Mouse (Mus musculus): Measurements from ENCODE around the gene Usp43.

Usp43 gene

DNA sequence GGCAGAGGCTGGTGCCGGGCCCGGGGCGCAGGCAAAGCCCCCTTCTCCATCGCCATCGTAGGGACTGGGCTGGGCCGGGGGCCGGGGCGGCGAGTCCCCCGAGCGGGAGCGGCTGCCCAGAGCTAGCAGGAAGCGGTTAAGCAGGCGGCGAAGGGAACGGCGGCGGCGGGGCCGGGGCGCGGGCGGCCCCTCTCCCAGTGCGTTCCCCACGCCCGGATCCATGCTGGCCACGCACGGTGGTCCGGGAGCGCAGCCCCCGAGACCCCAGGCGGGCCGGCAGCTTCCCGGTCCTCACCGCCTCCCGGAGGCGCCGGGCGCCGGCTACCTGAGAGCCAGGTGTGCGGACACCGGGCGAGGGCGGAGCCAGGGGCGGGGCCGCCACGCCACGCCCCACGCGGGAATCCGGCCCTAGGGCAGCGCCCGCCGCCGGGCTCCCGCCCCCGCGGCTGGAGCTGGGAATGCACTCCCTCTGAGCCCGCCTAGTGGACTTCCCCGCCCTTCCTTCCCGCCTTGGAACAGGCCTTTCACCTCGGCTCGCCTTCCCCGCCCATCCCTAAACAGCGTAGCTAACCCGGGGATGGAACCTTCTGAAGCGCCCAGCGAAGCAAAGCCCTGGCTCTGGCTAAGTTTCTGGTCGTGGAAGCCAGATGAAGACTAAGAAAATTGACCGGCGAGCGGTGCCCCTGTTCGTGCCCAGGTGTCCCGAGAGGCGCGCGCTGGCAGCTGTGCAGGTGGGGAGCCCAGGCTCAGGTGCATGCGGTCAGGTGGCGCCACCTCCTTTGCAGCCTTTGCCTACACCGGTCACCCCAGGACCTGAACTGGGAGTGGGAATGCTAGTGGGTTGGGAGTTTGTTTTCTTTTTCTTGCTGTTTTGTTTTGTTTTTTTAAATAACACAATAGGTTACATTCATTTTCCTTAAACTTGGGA, at the start of gene Usp43:
Gene Usp43, minus strand, starts transcription at position 327 of the 928 bp plus-strand sequence.
- no peak for DNase-seq (ENCODE audit: low read depth, low spot score)

DNA sequence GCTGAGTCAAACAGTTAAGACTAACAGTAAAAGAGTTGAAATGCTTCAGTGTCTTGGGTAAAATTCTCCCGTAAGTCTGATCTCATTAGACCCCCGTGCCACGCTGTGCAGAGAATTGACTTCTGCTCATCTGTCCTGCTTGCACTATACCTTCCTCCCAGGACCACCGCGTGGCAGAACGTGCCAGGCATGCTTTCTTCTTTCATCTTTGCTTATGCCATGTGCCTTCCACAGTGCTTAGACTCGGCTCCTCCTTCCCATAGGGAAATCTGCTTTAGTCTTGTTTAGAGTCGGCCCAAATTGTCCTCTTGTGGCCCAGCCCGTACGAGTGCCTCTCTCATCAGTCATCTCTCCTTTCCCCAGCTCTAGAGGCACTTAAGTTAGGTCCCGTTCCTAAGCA, 45.9 kb upstream of the Usp43 start:
- DNase-seq (ENCODE audit: low read depth, low spot score) = no peak

DNA sequence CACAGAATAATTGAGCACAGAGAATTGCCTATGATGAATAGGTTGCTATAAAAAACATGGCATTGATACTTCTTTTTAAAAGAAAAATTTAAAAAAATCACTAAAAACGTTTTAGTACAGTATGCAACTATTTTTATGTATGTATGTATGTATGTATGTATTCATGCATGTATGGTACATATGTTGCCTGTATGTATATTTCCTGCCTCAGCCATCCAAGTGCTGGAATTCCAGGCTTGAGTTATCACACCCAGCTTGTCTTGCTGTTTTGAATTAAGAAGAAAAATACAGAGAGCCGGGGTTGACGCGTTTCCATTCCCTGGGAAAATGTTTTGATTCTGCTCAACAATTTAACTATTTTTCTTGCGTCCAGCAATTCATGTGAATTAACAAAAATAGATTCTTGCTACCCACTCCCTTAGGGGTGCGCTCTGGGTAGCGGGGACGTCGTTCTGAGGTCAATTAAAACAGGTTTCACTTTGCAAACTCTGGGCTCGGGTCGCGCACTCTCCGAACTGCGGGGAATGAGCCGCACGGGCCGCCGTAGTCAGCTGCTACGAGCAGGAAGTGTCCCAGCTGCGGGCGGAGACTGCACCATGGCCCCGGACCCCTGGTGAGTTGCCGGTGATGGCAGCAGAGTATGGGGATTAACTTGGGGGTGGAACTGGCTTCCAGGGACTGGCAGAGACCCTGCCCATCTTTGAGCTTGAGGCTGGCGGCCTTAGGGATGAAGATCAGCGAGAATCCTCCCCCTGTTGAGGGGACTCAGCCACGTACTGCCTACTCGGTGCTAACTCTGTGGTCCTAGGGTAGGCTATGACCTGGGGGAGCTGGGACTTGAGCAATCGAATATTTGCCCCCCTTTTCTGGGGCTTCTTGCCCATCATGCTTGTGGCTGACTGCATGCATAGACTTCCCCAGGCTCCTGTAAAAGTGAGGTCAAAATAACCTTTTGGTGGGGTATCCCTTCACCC, 44.2 kb upstream of the Usp43 start, which contains the start of gene Stx8:
Gene Stx8, plus strand, starts transcription at position 289 of the 974 bp plus-strand sequence.
- DNase-seq (ENCODE audit: low read depth, low spot score) = peak; percentile 73

- DNase-seq (ENCODE audit: low read depth, low spot score) = peak; percentile 51
Observed at GRCm38 (mm10) chr11:67965242-67965883, 43.4 kb upstream of the Usp43 start, which contains the start of gene Cfap52. Gene Cfap52, minus strand, starts transcription at chr11:67965651.

DNA sequence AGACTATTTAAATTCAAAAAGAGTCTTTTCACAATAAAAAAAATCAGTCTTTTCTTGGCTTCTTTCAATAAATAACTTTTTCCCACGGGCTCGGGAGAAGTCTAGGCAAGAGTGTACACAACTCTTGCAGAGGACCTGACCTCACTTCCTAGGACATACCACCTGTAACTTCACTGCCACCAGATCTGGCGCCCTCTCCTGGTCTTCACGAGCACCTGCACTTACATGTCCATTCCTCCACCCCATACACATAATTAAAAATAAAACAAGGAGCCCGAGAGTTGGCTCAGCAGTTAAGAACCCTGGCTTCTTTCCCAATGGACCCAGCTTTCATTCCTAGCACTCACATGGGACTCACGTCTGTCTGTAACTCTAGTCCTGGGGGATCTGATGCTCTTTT, 42.2 kb upstream of the Usp43 start:
- DNase-seq (ENCODE audit: low read depth, low spot score) = no peak

- DNase-seq (ENCODE audit: low read depth, low spot score) = no peak
Observed at GRCm38 (mm10) chr11:67954413-67954812, 32.5 kb upstream of the Usp43 start.

GRCm38 (mm10) chr11:67953604-67954003, 31.7 kb upstream of the Usp43 start:
- DNase-seq (ENCODE audit: low read depth, low spot score) = no peak

- no peak for DNase-seq (ENCODE audit: low read depth, low spot score)
Observed at GRCm38 (mm10) chr11:67949475-67949874, 27.5 kb upstream of the Usp43 start.

GRCm38 (mm10) chr11:67948229-67948628, 26.3 kb upstream of the Usp43 start:
- DNase-seq (ENCODE audit: low read depth, low spot score) = no peak

DNA sequence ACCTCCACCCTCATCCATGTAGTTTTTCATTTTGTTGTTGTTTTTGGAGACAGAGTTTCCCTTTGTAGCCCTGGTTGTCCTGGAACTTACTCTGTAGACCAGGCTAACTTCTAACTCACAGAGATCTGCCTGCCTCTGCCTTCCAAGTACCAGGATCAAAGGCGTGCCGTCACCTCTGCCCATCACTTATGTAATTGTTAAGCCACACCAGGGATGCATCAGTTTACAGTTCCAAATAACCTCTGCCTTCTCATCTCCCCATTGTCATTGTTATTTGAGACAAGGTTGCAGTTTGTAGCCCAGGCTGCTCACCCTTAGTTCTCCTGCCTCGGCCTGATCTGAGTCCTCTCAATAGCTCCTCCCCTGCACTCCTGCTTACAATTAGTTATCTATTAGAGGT, 10.2 kb upstream of the Usp43 start:
- no peak for DNase-seq (ENCODE audit: low read depth, low spot score)

- DNase-seq (ENCODE audit: low read depth, low spot score) = no peak
Observed at GRCm38 (mm10) chr11:67926348-67927055, 4.5 kb upstream of the Usp43 start.

DNA sequence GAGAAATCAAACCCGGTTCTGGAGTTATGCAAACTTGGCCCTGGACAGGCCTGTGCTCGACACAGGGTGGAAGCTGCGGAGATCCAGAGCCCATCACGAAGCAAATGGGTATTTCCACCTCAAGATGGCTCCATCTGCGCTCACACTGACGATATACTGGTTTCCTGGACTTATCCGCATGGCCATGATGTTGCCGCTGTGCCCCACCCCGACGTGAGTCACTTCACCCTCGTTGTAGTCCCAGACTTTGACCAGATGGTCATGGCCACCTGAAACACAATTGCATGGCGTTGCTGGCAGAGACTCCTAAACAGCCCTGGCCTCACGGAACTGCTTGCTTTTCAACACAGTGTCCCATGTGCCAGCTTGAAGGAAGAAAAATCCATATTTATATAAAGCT, 3.0 kb upstream of the Usp43 start:
- DNase-seq (ENCODE audit: low read depth, low spot score) = no peak

- no peak for DNase-seq (ENCODE audit: low read depth, low spot score)
Observed at GRCm38 (mm10) chr11:67923720-67924119, 1.8 kb upstream of the Usp43 start.

- no peak for DNase-seq (ENCODE audit: low read depth, low spot score)
Observed at GRCm38 (mm10) chr11:67922755-67923125, 787 bp upstream of the Usp43 start.

- DNase-seq (ENCODE audit: low read depth, low spot score) = no peak
Observed at GRCm38 (mm10) chr11:67921091-67921826, 694 bp downstream of the Usp43 start.

DNA sequence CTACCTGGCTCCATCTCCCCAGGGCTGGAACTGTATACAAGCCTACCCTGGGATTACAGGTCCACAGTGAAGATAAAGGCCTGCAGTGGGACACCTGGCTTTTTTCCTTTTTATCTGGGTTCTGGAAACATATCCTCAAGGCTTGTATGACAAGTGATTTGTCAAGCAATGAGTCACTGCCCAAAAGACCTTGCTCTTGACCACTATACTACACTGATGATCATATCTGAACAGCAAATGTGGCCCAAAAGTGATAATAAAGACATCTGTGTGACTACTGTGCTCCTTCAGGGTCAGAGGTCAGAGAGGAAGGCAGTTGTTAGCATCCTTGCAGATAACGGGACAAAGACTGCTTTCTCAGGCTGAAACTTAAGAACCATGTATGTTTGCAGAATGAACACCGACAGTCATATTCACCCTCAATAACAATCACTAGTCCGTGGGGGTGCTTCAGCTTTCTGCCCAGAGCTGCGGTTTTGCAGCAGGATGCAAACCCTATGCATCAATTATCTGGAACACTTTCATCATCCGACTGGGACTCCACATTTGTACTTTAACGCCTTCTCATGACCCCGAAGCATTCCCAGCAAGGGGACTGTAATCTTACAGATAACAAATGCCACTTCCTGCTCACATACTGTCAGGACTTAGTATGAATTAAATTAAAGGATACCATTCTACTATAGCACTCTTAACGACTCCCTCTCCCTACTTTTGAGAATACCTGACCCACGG, 1.6 kb downstream of the Usp43 start:
- no peak for DNase-seq (ENCODE audit: low read depth, low spot score)

GRCm38 (mm10) chr11:67919593-67919992, 2.4 kb downstream of the Usp43 start:
- no peak for DNase-seq (ENCODE audit: low read depth, low spot score)

DNA sequence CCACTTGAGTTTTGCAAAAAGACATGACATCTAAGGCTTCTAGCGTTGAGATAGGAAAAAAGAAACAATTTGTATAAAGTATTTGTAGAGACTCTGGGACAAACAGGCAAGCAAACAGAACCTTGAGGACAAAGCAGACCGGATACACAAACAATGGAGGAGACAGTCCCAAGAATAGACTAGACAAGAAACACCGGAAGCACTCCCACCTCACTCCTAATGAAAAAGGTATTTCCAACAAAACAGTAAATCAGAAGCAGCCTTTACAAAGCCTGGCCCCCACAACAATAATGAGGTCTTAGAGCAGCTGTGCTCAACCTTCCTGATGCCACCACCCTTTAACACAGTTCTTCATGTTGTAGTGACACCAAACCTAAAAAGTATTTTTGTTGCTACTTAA, 4.8 kb downstream of the Usp43 start:
- DNase-seq (ENCODE audit: low read depth, low spot score) = no peak

DNA sequence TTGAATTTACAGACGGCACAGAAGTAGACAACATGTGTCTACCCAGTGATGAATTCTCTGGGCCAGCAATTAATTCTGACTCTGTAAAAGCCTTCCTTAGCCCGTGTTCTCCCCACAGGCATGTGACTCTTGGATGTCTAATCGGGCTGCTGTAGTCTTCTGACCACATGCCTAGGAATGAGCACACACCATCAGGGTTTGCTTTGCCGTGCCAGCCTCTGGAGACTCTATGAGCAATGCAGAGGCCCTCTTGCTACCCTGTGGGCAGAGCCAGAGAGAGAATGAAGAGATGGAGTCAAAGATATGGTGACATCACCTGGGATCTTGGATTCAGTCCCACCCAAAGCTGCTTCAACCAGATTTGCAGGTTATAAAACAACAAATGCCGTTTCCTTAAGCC, 10.9 kb downstream of the Usp43 start:
- no peak for DNase-seq (ENCODE audit: low read depth, low spot score)

- no peak for DNase-seq (ENCODE audit: low read depth, low spot score)
Observed at GRCm38 (mm10) chr11:67903756-67904155, 18.2 kb downstream of the Usp43 start.
